Mouse (Mus musculus) layer of hippocampus, postnatal 14 days (tissue): ENCODE results near the gene Peli1. TPM values are rescaled to one million over a fixed set of nuclear protein-coding genes. Genes with fewer than 3 reads are reported as not detected.

Experiments
- DNase-seq, 2 experiments: peaks; one replicate each; pipeline ENCODE4 v3.0.0; 2021 to 2022; ENCODE audit warnings: low spot score in 2 of 2, mixed read lengths in 1 of 2
- long read RNA-seq, 2 experiments: library from polyadenylated mRNA; stranded (forward); transcript quantifications; one replicate each; pipeline ENCODE4 v2.0.0; 2021
- total RNA-seq, 2 experiments: library from RNA; stranded (reverse); gene quantifications; 2 replicates each; pipeline ENCODE4 v1.2.3; 2021

The Peli1 gene
- total RNA-seq = 10 to 100 TPM; 56.5 to 59.4 TPM
- long read RNA-seq, experiment 1, transcript Peli1-201 (7 exons, 3,514 nt) = major isoform, 56 of 59 reads
- long read RNA-seq, experiment 1, partial matches to known transcripts = 1 of 59 reads
- long read RNA-seq, experiment 1, other reads (novel, unspliced or antisense) = 2 of 59 reads
- long read RNA-seq, experiment 2, transcript Peli1-201 (7 exons, 3,514 nt) = major isoform, 51 of 56 reads
- long read RNA-seq, experiment 2, partial matches to known transcripts = 0 of 56 reads
- long read RNA-seq, experiment 2, other reads (novel, unspliced or antisense) = 5 of 56 reads

DNA sequence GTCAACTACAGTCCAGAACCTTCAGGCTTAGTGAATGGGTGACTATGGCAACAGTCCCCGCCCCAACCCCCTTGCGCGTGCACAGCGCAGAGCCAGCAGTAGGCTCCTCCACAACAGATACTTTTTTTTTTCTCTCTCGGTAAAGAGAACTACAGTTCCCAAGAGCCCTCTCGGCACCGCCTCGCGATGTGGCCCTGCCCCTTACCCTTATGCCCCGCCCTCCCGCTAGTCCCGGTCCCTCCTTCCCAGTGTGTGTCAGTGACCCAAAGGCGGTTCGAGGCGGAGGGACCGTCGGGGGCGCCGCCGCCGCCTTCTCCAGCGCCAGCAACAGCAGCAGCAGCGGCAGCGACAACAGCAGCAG lies at the start of gene Peli1:
Peli1 (plus strand) TSS at position 225 of the 361 bp plus-strand sequence.
- DNase-seq = peak; percentile 92 to 97

- DNase-seq = no peak
Observed at GRCm38 (mm10) chr11:21042590-21042989, 48.5 kb upstream of the Peli1 start.

DNA sequence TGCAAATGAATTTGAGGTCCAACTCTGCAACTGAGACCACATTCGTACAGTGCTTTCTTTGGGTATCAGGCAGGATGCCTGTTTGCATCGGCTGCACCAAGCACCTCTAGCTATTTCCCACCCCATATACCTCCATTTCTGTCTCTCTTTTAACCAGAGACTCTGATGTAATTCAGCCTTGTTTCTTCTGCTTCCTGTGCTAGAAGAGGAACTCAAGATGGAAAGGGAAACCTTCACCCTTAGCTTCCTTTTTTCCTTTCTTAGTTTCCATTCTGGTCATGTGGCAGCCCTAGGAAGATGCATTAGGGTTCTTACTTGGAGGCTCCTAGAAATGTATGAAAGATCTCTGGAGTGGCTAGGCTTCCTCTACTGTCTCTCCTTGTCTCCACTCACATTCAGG lies 44.9 kb upstream of the Peli1 start:
- no peak for DNase-seq

DNA sequence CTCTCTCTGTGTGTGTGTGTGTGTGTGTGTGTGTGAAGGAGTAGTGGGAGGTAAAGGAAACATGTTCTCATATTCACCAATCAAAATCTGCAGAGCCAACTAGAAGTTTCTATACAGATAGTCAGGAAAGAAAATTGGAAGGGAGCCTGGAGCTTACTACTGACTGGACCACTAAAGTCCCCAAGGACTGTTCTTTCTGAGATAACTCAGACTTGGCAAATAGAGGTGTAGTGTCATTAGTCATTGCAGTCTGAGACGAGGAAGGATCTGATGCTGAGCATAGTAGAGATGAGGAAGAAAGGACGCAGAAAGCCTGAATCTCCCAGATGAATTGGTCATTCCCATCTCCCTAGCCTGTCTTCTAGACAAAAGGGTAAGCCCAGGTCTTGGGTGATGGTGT lies 43.2 kb upstream of the Peli1 start:
- no peak for DNase-seq

- peak; percentile 14 to 36 for DNase-seq
Observed at GRCm38 (mm10) chr11:21051716-21052115, 39.4 kb upstream of the Peli1 start.

DNA sequence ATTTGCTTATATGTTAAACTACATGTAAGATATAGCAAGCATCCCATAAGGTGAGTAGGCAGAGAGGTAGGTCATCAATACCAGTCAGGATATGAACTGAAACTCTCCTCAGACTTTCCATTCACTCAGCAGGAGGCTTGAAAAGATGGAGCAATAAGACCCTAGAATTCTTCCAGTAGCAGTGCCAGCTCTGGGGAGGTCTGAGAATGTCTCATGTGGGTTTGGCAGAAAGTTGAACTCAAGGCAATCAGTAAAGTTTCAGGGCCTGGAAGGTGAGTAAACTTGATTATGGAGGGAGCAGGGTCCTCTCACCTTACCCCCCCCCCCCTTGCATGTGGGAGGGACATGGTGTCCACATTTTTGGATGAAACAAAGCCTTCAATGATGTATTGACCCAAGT lies 36.5 kb upstream of the Peli1 start:
- DNase-seq = no peak

GRCm38 (mm10) chr11:21056109-21056850 lies 34.8 kb upstream of the Peli1 start:
- no peak for DNase-seq

DNA sequence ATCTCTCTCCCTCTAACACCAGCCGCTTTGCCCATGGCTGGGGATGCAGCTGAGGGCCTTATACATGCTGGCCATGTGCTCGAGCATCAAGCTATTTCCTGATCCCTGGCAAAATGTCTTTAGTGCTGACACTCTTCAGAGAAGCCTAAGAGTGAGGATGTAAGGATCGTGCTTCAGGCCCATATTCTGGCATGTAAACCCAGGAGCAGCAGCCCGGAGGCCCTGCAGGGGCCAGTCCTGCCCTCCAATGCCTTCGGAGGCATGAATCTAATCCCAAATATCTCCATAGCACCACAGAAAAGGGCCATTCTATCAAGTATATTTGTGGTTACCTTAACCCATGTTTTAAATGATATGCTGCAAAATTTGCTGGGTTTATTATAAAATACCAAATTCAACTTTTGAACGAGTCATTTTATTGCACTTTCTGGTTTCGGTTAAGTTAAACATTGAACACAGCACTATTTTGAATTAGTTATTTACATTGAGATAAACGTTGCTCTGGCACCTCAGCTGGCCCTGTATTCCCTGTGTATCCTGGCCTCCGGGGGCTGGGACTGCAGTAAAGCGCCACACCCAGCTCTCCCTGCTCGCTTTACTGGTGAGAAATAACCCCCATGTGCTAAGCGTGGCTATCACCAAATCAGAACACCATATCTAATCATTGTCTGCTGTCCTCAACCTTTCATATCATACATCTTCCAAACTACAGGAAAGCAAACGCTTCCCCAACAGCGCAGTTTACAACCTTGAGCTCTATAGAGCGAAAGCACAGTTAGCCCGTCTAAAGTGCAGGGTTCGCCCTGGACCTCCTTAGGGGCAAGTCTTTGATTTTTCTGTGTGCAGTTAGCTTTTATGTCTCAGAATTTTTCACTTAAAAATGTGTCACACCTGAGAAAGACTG lies 33.3 kb upstream of the Peli1 start:
- no peak for DNase-seq

DNA sequence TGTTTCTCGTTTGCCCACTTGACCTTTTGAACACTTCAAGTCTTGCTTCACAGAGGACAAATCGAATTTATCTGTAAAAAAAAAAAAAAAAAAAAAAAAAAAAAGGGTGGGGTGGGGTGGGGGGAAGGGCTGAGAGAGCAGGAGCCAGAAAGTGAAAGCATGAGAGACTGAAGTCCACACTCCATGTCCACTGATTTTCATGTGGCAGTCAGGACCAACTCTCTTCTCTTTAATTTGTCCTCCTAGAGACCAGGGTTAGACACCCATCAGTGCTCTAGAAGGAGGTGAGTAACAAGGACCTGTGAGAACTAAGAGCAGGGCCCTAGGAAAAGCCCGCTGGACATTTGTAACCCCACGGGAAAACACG lies 32.7 kb upstream of the Peli1 start:
- no peak for DNase-seq

DNA sequence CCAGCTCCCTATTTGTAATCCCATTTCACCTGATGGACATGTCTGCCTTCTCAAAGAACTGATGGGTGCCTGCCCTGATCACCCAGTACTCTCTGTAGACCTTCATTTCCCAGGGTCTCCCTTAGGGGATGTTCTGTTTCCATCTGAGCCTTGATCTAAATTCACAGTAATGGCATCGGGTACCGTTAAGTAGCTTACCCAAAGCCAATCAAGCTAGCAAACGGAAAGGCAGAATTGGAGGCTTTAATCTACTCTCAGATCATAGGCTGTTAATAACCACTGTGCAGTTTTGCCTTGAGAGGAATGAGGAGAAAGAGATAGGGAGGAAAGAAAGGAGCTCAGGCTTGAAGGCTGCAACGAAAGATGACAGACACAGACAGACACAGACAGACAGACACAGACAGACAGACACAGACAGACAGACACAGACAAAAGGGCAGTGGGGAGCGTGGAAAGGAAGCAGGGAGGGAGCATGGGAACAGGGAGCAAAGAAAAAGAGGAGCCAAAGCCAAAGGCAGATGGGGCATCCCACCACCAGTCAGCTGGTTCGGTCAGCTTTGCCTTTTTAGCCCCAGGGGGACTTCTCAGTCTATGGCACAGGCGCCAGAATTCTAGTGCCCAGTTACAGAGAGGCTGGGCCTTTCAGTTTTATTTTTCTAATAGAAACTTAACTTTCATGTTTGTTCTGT lies 30.6 kb upstream of the Peli1 start:
- no peak for DNase-seq

GRCm38 (mm10) chr11:21061075-21061403 lies 30.1 kb upstream of the Peli1 start:
- no peak for DNase-seq

GRCm38 (mm10) chr11:21061431-21061830 lies 29.7 kb upstream of the Peli1 start:
- DNase-seq = no peak

- DNase-seq = no peak
Observed at GRCm38 (mm10) chr11:21062071-21062470, 29.0 kb upstream of the Peli1 start.

GRCm38 (mm10) chr11:21063271-21063670 lies 27.8 kb upstream of the Peli1 start:
- DNase-seq = no peak

GRCm38 (mm10) chr11:21079400-21079799 lies 11.7 kb upstream of the Peli1 start:
- no peak for DNase-seq

DNA sequence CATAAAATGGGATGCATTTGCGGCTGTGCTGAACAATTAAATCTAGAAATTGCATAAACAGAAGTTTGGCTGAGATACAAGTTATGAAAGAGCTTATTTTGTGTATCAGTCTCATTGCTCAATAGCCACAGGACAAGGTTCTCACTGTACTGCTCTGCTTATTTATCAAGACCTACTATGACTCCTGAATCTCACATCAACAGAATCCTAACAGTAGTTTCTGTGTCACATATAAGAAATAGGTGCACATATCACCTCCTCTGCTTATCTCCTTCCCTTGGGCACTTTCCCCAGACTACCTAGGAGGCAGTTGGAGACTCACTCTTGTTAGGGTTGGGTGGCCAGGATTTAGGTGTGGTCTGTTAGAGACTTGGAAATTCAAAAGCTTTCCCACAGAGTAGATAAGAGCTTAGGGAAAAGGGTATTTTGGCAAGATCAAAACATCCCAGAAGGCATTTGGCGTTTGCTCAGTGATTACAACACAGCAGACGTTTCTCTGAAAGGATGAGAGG lies 11.2 kb upstream of the Peli1 start:
- DNase-seq = no peak

GRCm38 (mm10) chr11:21081169-21081568 lies 9.9 kb upstream of the Peli1 start:
- DNase-seq = no peak

DNA sequence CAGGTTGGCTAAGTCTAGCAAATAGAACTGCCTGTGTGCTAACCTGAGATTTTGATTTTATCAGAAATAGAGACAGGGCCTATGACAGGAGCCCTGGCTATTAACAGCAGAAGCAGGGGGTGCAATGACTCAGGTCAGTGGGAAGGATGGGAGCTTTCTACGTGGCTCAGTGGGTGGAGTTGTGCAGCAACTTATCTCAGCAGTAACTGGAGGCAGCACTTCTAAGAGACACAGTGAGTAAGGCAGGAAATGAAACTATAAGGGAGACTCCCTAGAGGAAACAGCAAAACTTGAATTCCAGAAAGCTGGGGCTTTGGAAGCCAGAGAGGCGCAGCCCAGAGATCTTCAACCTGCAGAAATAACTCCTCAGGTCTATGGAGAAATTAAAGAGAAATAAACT lies 8.4 kb upstream of the Peli1 start:
- no peak for DNase-seq

GRCm38 (mm10) chr11:21088356-21088755 lies 2.7 kb upstream of the Peli1 start:
- DNase-seq = no peak

GRCm38 (mm10) chr11:21089571-21089970 lies 1.5 kb upstream of the Peli1 start:
- no peak for DNase-seq
